Mouse (Mus musculus) heart, postnatal 0 days (tissue): ENCODE results near the gene Lamp1. TPM values are rescaled to one million over a fixed set of nuclear protein-coding genes. Genes with fewer than 3 reads are reported as not detected.

Experiments
- ATAC-seq: fragments of 200-750 bp; cut with Nextera tagmentation; 2 replicates; pipeline ENCODE4 v1.8.0; 2017; ENCODE audit warnings: low read depth, moderate number of reproducible peaks, moderate library complexity; ENCODE audit not compliant: insufficient read depth
- DNase-seq: peaks from one replicate; pipeline ENCODE4 v3.0.0-alpha.2; 2016; ENCODE audit warnings: low spot score
- H3K27ac ChIP-seq: fragments of 300-500 bp; sonication (generic); 2 replicates; pipeline ENCODE4 v1.5.1; 2014; ENCODE audit warnings: low read depth, mild to moderate bottlenecking
- H3K27me3 ChIP-seq: fragments of 300-500 bp; sonication (generic); 2 replicates; pipeline ENCODE4 v1.6.1; 2014; ENCODE audit warnings: low read length, mixed read lengths; ENCODE audit not compliant: control insufficient read depth, insufficient read depth
- H3K36me3 ChIP-seq: fragments of 300-500 bp; sonication (generic); replicated peaks from 2 replicates; pipeline ENCODE4 v1.6.1; 2014; ENCODE audit warnings: low read length, mixed read lengths; ENCODE audit not compliant: control insufficient read depth, insufficient read depth
- H3K4me1 ChIP-seq: fragments of 300-500 bp; sonication (generic); 2 replicates; pipeline ENCODE4 v1.6.1; 2014; ENCODE audit warnings: antibody characterized with exemption; ENCODE audit not compliant: control insufficient read depth, insufficient read depth
- H3K4me2 ChIP-seq: fragments of 300-500 bp; sonication (generic); 2 replicates; pipeline ENCODE4 v1.6.1; 2014; ENCODE audit warnings: low read depth, mild to moderate bottlenecking, low read length, moderate library complexity
- H3K4me3 ChIP-seq: fragments of 300-500 bp; sonication (generic); 2 replicates; pipeline ENCODE4 v1.5.1; 2014; ENCODE audit warnings: low read depth, low read length
- H3K9ac ChIP-seq: fragments of 300-500 bp; sonication (generic); replicated peaks from 2 replicates; pipeline ENCODE4 v1.6.1; 2014; ENCODE audit warnings: low read depth, low read length, mixed read lengths
- H3K9me3 ChIP-seq: fragments of 300-500 bp; sonication (generic); replicated peaks from 2 replicates; pipeline ENCODE4 v1.6.1; 2016; ENCODE audit warnings: low read length; ENCODE audit not compliant: control insufficient read depth
- CTCF ChIP-seq: IDR thresholded peaks from 2 replicates; pipeline ENCODE4 v1.5.1; 2016; ENCODE audit warnings: antibody characterized with exemption, control low read depth, low read depth
- EP300 ChIP-seq: IDR thresholded peaks from 2 replicates; pipeline ENCODE4 v1.6.1; 2016; ENCODE audit warnings: antibody characterized with exemption, low read depth
- WGBS: fragments of 180-500 bp; shearing (Covaris S2); extraction: QIAGEN DNeasy Blood & Tissue Kit; methylation state at CpG from one replicate; pipeline ENCODE4 v1.1.7; 2014; 5-methylcytosine and 5-hydroxymethylcytosine counted together
- polyA plus RNA-seq: library from polyadenylated mRNA; unstranded; fragments of >200 nt; fragmentation: Nextera tagmentation; extraction: Ambion mirVana; gene quantifications from 2 replicates; pipeline ENCODE4 v1.2.1, GENCODE M21; 2015
- total RNA-seq: library from RNA; depleted of rRNA; stranded (reverse); fragments of >200 nt; gene quantifications from 2 replicates; pipeline ENCODE4 v1.2.3, GENCODE M21; 2014; ENCODE audit warnings: low replicate concordance

Lamp1 gene
- total and polyA plus RNA-seq, 2 experiments from 2014 or later: 267 to 327 TPM

DNA sequence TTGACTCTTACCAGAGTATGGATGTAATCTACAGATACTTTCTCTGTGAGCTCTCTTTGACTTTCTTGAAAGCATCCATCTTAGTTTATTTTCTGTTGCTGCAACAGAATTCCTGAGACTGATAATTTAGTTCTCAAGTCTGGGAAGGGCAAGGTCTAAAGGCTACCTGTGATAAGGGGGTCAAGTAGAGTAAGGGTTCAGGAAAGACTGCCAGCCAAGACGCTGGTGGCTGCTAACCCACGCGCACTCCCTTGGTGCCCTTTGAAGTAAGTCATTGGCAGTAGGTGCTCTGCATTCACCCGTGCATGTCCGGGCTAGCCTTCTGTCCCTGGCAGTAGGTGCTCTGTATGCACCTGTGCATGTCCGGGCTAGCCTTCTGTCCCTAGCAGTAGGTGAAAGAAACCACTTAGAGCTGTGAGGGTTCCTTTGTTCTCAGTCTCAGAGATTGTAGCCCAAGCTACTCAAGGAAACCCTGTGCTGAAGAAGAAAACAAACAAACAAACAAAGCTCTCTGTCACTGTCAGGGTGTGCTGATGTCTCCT is 19.2 kb upstream of the Lamp1 start:
- TF ChIP-seq EP300 (no peak), CTCF (no peak)
- Histone ChIP-seq H3K9me3 (no peaks in the 10 kb centered on the region), H3K4me1 (no peaks in the 10 kb centered on the region), H3K27ac (no peak overlapping the region), H3K4me2 (no peak overlapping the region), H3K27me3 (no peaks in the 10 kb centered on the region), H3K4me3 (no peak overlapping the region), H3K9ac (no peak overlapping the region), H3K36me3 (peaks cover 100% of the 10 kb centered on the region)
- 94% methylated on average over 6 of the region's 6 CpGs for WGBS
- DNase-seq: no peak
- ATAC-seq: no peak

DNA sequence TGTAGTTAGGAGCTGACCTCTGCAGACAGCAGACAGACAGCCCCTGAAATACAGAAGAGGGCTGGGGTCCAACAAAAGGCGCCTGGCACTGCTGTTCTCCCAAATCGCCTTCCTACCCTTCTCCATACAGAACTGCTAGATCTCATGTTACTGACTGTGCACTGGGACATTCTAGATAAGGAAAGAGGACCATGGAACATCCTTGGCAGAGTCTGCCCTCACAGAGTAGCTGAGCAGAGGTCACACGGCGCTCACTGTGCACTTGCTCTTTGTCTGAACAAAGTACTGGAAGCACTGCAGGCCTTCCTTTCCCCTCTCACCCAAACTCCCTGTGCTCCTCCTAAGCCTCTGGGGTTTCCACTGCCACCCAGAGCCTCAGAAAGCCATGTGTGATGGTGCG is 17.3 kb upstream of the Lamp1 start:
- Histone ChIP-seq H3K36me3 (peaks cover 100% of the 10 kb centered on the region), H3K27me3 (no peaks in the 10 kb centered on the region), H3K27ac (no peak overlapping the region), H3K9me3 (no peaks in the 10 kb centered on the region), H3K4me3 (no peak overlapping the region), H3K9ac (no peak overlapping the region), H3K4me2 (no peak overlapping the region), H3K4me1 (no peaks in the 10 kb centered on the region)
- TF ChIP-seq CTCF (no peak), EP300 (no peak)
- ATAC-seq: no peak
- 76% methylated on average over 5 of the region's 5 CpGs for WGBS
- no peak for DNase-seq

DNA sequence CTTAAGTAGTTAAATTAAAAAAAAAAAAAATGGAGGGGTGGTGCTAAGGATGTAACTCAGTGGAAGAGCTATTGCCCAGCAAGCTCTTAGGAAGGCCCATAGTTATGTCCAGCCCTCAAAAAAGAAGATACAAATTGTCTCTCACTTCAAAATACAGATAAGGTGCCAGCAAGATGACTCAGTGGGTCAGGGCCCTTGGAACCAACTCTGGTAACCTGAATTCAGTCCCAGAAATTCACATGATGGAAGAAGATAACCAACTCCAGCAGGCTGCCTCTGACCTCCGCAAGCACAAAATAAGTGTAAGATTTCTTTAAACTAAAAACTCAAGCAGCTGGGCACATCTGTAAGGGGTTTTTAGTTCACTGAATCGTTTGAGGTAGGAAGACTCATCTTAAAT is 10.5 kb upstream of the Lamp1 start:
- WGBS: 83% methylated on average over 2 of the region's 2 CpGs
- Histone ChIP-seq H3K4me1 (no peaks in the 10 kb centered on the region), H3K9ac (no peak overlapping the region), H3K4me3 (no peak overlapping the region), H3K36me3 (peaks cover 57% of the 10 kb centered on the region), H3K4me2 (no peak overlapping the region), H3K9me3 (no peaks in the 10 kb centered on the region), H3K27me3 (no peaks in the 10 kb centered on the region), H3K27ac (no peak overlapping the region)
- DNase-seq (no peak), ATAC-seq (no peak)
- TF ChIP-seq CTCF (no peak), EP300 (no peak)

DNA sequence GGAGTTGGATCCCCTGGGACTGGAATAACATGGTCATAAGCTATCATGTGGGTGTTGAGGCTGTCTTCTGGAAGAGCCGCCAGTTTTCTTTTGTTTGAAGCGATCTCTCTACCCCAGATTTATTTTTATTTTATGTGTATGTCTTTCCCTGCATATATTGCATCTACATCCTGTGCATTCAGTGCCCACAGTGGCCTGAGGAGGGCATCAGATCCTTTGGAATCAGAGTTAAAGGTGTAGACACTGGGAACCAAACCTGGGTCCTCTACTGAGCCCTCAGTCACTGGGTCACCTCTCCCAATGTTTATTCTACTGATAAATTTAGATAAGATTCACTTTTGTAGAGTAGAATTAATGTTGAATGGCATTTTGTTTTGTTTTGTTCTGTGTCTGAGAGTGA is 9.7 kb upstream of the Lamp1 start:
- Histone ChIP-seq H3K4me2 (no peak overlapping the region), H3K27me3 (no peaks in the 10 kb centered on the region), H3K4me1 (no peaks in the 10 kb centered on the region), H3K4me3 (no peak overlapping the region), H3K36me3 (peaks cover 54% of the 10 kb centered on the region), H3K9ac (no peak overlapping the region), H3K9me3 (no peaks in the 10 kb centered on the region), H3K27ac (no peak overlapping the region)
- TF ChIP-seq CTCF (no peak), EP300 (no peak)
- ATAC-seq: no peak
- 96% methylated on average over 2 of the region's 2 CpGs for WGBS
- no peak for DNase-seq

DNA sequence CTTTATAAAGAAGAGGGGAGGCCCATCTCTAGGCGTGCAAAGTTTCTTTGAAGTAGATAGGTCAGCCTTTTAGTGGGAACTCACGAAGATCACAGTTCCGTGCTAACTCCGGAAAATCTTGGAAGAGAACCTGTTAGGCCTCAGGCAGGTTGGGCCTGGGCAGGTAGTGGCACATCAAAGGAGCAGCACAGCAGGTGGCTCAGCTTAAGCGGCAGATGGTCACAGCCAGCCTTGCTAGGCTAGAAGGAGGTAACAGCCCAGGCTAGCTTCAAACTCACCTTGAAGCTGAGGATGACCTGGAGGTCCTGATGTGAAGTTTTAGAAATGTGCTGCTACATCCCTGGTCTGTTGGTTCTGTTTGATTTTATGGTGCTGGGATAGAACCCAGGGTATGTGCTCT is 9.1 kb upstream of the Lamp1 start:
- Histone ChIP-seq H3K4me2 (no peak overlapping the region), H3K4me1 (no peaks in the 10 kb centered on the region), H3K27me3 (no peaks in the 10 kb centered on the region), H3K4me3 (no peak overlapping the region), H3K36me3 (peaks cover 49% of the 10 kb centered on the region), H3K9ac (no peak overlapping the region), H3K27ac (no peak overlapping the region), H3K9me3 (no peaks in the 10 kb centered on the region)
- WGBS: 69% methylated on average over 5 of the region's 5 CpGs
- DNase-seq (no peak), ATAC-seq (no peak)
- no peak for TF ChIP-seq CTCF
- no peak for TF ChIP-seq EP300

DNA sequence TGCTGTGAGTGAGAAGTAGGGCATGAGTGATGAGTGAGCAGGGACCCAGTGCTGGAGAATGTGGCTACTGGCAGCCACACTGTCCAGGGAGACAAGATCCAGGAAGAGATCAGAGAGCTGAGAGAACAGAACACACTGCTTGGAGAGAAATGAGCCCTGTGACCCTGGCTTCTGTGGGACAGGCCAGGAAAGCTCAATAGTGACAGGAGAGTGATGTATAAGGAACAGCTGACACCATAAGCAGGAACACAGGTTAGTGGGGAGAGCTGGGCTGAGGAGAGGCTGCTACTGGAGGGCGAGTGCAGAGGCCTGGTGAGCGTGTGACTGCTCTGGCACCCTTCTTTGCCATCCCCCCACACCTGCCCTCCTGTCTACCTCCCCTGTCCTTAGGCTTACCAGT is 8.0 kb upstream of the Lamp1 start:
- no peak overlapping the region for H3K4me2 ChIP-seq
- no peaks in the 10 kb centered on the region for H3K4me1 ChIP-seq
- H3K27me3 ChIP-seq: no peaks in the 10 kb centered on the region
- no peak overlapping the region for H3K4me3 ChIP-seq
- no peak for DNase-seq
- H3K9ac ChIP-seq: no peak overlapping the region
- H3K36me3 ChIP-seq: peaks cover 39% of the 10 kb centered on the region
- no peak overlapping the region for H3K27ac ChIP-seq
- 78% methylated on average over 2 of the region's 2 CpGs for WGBS
- ATAC-seq: no peak
- TF ChIP-seq EP300 (no peak), CTCF (no peak)
- H3K9me3 ChIP-seq: no peaks in the 10 kb centered on the region
